Mouse (Mus musculus) C2C12 (cell line): ENCODE data around the gene Lrba. TPM values are rescaled to one million over a fixed set of nuclear protein-coding genes. Genes with fewer than 3 reads are reported as not detected.

Experiments
- H3K27me3 ChIP-seq: one replicate; pipeline ENCODE4 v1.6.1; 2011; ENCODE audit not compliant: control insufficient read depth, insufficient read depth, insufficient read length
- H3K36me3 ChIP-seq: one replicate; pipeline ENCODE4 v1.6.1; 2011; ENCODE audit not compliant: control insufficient read depth, insufficient read depth
- H3K4me3 ChIP-seq: one replicate; pipeline ENCODE4 v1.5.1; 2011; ENCODE audit warnings: mild to moderate bottlenecking, control low read depth; ENCODE audit not compliant: poor library complexity, insufficient read depth, severe bottlenecking
- H3K79me2 ChIP-seq: one replicate; pipeline ENCODE4 v1.6.1; 2011; ENCODE audit not compliant: control insufficient read depth, insufficient read depth
- H3K79me3 ChIP-seq: one replicate; pipeline ENCODE4 v1.6.1; 2011; ENCODE audit warnings: low read depth, control low read depth
- H3ac ChIP-seq: one replicate; pipeline ENCODE3; 2011; ENCODE audit warnings: low read depth; ENCODE audit not compliant: control insufficient read depth, insufficient read length
- CEBPB ChIP-seq: IDR thresholded peaks from one replicate; pipeline ENCODE4 v1.6.1; 2011; ENCODE audit warnings: low read depth, mild to moderate bottlenecking, control low read depth, moderate library complexity
- CTCF ChIP-seq: IDR thresholded peaks from one replicate; pipeline ENCODE4 v1.5.1; 2011; ENCODE audit not compliant: control insufficient read depth, insufficient read depth, insufficient read length
- FOSL1 ChIP-seq: IDR thresholded peaks from one replicate; pipeline ENCODE4 v1.8.0; 2011; ENCODE audit warnings: mild to moderate bottlenecking, low read length; ENCODE audit not compliant: poor library complexity, insufficient read depth, severe bottlenecking
- MAX ChIP-seq: IDR thresholded peaks from one replicate; pipeline ENCODE4 v1.6.1; 2011; ENCODE audit warnings: mild to moderate bottlenecking, control low read depth
- MYOD1 ChIP-seq: IDR thresholded peaks from one replicate; pipeline ENCODE4 v1.6.1; 2011; ENCODE audit warnings: low read depth; ENCODE audit not compliant: control insufficient read depth, insufficient read length
- MYOG ChIP-seq: IDR thresholded peaks from one replicate; pipeline ENCODE4 v1.6.1; 2011; ENCODE audit not compliant: control insufficient read depth, insufficient read length; ENCODE audit errors: extremely low read depth
- USF1 ChIP-seq: IDR thresholded peaks from one replicate; pipeline ENCODE4 v1.6.1; 2011; ENCODE audit warnings: low read depth, mild to moderate bottlenecking, control low read depth, moderate library complexity
- polyA plus RNA-seq: library from polyadenylated mRNA; unstranded; fragments of >200 nt; fragmentation: generic; extraction: Trizol; gene quantifications from one replicate; pipeline ENCODE4 v1.2.1, GENCODE M21; 2012; ENCODE audit warnings: missing spikeins

Lrba gene
- polyA plus RNA-seq, 1 experiment, result 2.6 TPM

DNA sequence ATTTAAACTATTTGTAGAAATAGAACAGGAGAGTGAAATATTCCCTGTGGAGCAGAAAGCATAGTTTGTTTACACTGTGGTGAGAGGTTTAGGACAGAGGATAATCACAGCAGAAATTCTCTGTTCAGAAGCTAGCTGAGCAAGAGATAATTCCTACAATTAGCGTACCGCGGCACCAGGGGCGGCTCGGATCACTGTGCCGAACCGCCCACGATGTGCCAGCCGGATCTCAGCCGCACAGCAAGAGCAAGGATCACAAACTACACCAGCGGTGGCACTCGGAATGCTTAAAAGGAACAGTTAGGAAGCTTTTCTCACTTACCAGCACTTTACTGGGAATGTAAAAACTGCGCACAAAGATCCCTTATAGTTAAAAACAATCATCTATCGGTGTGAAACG, 28.5 kb upstream of the Lrba start:
- Histone ChIP-seq H3K4me3 (no peak overlapping the region), H3K36me3 (no peaks in the 10 kb centered on the region), H3K79me2 (no peaks in the 10 kb centered on the region), H3ac (no peak overlapping the region), H3K79me3 (no peaks in the 10 kb centered on the region), H3K27me3 (no peaks in the 10 kb centered on the region)
- TF ChIP-seq USF1 (no peak), FOSL1 (no peak), MYOD1 (no peak), CTCF (no peak)

DNA sequence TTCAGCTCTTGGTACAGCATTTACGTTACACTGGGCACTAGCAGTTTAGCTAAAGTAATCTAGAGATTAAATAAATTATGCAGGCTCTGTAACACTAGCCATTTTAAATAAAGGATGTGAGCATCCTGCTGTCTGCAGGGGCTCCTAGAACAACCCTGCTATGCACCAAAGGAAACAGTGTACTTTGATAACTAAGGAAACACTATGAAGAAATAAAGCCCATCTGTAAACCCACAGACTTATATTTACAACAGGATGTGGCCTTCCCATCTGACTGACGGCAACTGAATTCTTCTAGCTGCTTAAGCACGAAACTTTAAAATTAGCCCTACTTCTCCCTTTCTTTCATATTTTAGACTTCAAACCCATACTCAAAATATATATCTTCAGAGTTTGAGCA, 28.0 kb upstream of the Lrba start:
- no peak overlapping the region for H3K4me3 ChIP-seq
- H3ac ChIP-seq, result no peak overlapping the region
- no peaks in the 10 kb centered on the region for H3K79me3 ChIP-seq
- no peaks in the 10 kb centered on the region for H3K36me3 ChIP-seq
- no peaks in the 10 kb centered on the region for H3K79me2 ChIP-seq
- no peak for TF ChIP-seq CTCF
- no peaks in the 10 kb centered on the region for H3K27me3 ChIP-seq

DNA sequence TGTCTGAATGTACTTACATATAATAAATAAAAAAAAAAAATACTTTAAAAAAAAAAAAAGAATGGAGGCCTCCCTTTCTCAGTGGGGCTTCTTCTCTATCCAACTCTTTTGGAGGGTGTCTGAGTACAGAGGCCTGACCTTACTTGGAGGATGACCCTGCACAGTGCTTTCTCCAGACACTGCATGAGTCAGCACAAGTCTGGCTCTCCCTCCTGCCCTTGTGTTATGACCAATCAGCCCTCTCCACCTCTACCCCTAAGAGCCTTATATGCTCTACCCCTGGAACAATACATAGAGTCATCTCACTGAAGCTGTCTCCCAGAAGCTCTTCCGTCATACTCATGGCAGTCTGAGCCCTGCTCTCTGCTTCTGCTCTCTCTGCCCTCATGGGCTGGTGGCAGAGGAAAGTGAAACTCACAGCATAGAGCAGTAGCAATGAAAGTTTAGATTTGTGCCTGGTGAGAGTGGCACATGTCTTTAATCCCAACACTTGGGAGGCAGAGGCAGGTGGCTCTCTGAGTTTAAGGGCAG, 22.8 kb upstream of the Lrba start:
- Histone ChIP-seq H3K27me3 (no peaks in the 10 kb centered on the region), H3K79me2 (no peaks in the 10 kb centered on the region), H3K79me3 (no peaks in the 10 kb centered on the region), H3K4me3 (no peak overlapping the region), H3ac (no peak overlapping the region), H3K36me3 (no peaks in the 10 kb centered on the region)
- no peak for TF ChIP-seq CEBPB
- no peak for TF ChIP-seq CTCF
- no peak for TF ChIP-seq MYOG
- TF ChIP-seq USF1, result no peak
- TF ChIP-seq MYOD1, result no peak
- no peak for TF ChIP-seq FOSL1
- no peak for TF ChIP-seq MAX

DNA sequence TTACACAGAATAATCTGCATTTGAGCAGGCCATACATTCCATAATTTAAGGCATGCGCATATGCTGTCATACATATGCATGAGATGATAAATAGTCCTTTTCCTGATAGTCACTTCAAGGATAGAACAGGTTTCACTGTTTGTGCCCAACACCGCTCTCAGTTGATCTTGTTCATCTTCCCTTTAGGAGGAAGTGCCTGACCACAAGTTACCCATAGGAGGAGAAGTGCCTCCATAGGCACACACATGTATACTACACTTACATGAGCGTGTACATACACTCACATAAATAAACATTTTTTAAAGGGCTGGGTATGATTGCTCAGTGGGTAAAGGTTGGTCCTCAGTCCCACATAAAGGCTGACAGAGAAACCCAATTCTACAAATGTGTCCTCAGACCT, 22.0 kb upstream of the Lrba start:
- no peaks in the 10 kb centered on the region for H3K27me3 ChIP-seq
- no peaks in the 10 kb centered on the region for H3K36me3 ChIP-seq
- H3K79me2 ChIP-seq, result no peaks in the 10 kb centered on the region
- no peak overlapping the region for H3K4me3 ChIP-seq
- no peak overlapping the region for H3ac ChIP-seq
- TF ChIP-seq MAX, result no peak
- no peak for TF ChIP-seq CTCF
- TF ChIP-seq MYOG, result no peak
- no peak for TF ChIP-seq USF1
- no peak for TF ChIP-seq FOSL1
- TF ChIP-seq MYOD1, result no peak
- no peak for TF ChIP-seq CEBPB
- H3K79me3 ChIP-seq, result no peaks in the 10 kb centered on the region

DNA sequence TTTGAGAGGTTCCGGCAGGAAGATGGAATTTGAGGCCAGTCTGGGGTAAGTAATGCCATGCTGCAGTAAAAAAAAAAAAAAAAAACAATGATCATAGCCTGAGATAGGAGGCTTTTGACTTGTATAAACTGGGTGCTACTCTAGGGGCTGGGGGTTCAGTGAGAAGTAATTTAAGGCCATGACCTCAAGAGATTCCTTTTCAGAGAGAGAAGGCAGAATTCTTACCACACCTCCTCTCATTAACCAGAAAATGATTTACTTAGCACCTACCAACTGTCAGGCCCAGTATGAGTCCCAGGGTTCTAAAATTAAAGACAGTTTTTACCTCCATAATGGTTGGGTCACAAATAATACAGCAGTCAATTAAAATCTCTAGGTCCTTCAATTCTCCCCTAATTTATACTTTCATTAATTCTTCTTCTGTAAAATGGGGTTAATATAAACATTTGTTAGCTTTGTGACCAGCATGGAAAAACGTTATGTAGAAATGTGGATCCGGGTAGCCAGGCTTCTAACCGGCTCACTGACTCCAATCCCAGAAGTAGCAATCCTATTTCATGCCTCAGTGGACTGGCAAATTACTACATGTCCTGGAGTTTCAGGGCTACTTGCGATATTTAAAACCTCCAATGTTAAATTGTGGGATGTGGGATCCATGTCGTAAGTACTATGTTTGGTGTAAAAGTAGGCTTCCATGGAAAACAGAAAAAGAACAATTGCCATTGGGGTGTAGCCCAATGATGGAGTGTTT, 19.7 kb upstream of the Lrba start:
- no peaks in the 10 kb centered on the region for H3K36me3 ChIP-seq
- no peaks in the 10 kb centered on the region for H3K27me3 ChIP-seq
- H3ac ChIP-seq, result no peak overlapping the region
- H3K79me2 ChIP-seq, result no peaks in the 10 kb centered on the region
- TF ChIP-seq MAX (no peak), CTCF (no peak), MYOG (no peak), CEBPB (no peak), FOSL1 (no peak), USF1 (no peak), MYOD1 (no peak)
- no peak overlapping the region for H3K4me3 ChIP-seq
- no peaks in the 10 kb centered on the region for H3K79me3 ChIP-seq

DNA sequence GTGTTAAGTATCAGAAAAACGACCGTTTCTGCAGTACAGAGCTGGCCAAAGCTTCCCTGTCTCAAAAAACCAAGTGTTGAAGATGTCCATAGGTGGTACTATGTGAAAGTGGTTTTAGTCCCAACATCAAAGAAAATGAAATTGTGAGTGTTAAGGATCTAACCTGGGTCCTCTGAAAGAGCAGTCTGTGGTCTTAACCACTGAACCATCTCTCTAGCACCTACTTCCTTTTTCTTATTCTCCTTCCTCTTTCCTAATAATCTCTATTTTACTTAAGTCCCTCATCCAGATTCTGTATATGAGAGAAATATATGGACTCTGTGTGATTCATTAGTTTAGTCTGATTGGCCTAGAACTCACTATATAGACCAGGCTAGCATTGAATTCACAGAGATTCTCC, 17.9 kb upstream of the Lrba start:
- H3ac ChIP-seq, result no peak overlapping the region

More for the DNA sequence above, 17.9 kb upstream of the Lrba start:
- TF ChIP-seq MAX (no peak), CTCF (no peak), FOSL1 (no peak), USF1 (no peak), MYOD1 (no peak), MYOG (no peak), CEBPB (no peak)
- Histone ChIP-seq H3K4me3 (no peak overlapping the region), H3K27me3 (no peaks in the 10 kb centered on the region), H3K79me3 (no peaks in the 10 kb centered on the region), H3K79me2 (no peaks in the 10 kb centered on the region), H3K36me3 (no peaks in the 10 kb centered on the region)
